Mouse (Mus musculus): ENCODE measurements around the gene Tctn3.

DNA sequence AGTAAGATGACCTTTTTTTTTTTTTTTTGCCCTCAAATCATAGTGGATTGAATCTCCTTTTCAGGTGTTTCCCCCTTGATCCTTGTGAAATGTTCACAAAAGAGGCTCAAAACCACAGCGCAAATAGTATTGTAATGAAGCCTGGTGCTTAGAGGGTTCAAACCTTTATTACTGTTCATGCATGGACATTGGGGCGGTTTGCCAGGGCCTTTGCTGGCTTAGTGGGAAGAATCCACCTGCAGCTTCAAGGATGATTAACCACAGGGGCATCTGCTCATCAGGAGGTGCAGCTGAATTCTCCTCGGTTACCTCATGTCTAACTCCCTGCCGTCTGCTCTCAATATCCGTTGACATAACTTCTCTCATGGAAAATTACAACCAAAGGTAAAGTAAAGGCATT lies 20.6 kb upstream of the Tctn3 start:
- no peak for TF ChIP-seq CTCF (IDR thresholded peaks at IDR 0.05; ENCODE audit: borderline replicate concordance, insufficient read depth, low read depth, low read length)
- TF ChIP-seq POLR2A (IDR thresholded peaks at IDR 0.05; ENCODE audit: borderline replicate concordance, insufficient read depth, low read length), result no peak

All from cerebellum, adult 2 months (tissue).